ENCODE assay signal across 12 mouse cellular contexts in the genomic region with DNA sequence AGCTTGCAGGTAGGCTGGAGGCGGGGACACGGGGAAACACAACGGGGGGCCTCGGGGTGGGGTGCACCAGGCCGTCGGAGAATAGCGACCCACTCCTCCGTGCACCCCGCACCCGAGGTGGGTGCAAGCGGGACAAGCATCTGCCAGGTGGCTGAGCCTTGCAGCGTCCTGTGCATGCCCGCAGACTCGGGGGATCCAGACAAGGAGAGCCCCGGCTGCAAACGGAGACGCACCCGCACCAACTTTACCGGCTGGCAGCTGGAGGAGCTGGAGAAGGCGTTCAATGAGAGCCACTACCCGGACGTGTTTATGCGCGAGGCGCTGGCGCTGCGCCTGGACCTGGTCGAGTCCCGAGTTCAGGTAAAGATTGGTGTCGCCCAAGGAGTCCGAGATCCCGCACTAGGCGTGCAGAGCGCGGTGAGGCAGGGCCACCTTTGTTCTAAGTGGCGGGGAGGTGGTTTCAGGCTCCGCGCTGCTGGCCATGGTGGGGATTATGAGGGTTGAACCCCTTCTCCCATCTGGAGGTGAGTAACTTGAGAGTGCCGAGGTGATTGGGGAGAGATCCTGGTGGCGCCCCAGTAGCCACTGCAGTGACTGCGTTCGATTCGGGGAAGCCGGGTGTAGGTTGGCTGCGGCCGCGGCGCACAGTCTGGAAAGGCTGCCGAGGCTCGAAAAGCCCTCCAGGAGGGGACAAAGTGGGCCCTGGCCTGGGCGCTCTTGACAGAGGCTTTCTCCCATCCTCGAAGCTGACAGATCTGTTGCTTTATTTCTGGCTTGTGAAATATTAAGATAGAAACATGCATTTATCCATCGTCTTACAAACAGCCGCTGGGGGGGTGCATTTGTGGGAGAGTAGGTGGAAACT. TPM values are rescaled to one million over a fixed set of nuclear protein-coding genes. Genes with fewer than 3 reads are reported as not detected.
DNase-seq lines count a peak whose midpoint lies in the region; ATAC-seq and TF ChIP-seq lines count a peak whose summit lies in the region.
"Had no signal": no experiment of that assay in that cellular context is flagged by ENCODE, and none has a peak within 500 bp of the region (broad histone marks: within the 10 kb centered on the region; RNA-seq: fewer than 3 reads in every experiment).

No protein-coding gene starts in this region.

- no peak for DNase-seq in kidney, adult 2 months
- peak; percentile 32 for DNase-seq in embryo, embryonic 10 days (ENCODE audit: low spot score)
- DNase-seq in midbrain, postnatal 0 days (ENCODE audit: low spot score) = no peak
- DNase-seq in B cell, adult 2 months = no peak
- no peak for DNase-seq in left cerebral cortex, postnatal 25 days (ENCODE audit: low spot score in 2 of 2)
- DNase-seq in retina, embryonic 14.5 days (ENCODE audit: low spot score) = no peak
- DNase-seq: adrenal gland, adult 2 months; heart, postnatal 36 days; lung, adult 2 months; right cerebral cortex, adult 18-20 months had no signal

- H3K36me3 ChIP-seq in kidney, embryonic 15.5 days = no peaks in the 10 kb centered on the region
- no peaks in the 10 kb centered on the region for H3K36me3 ChIP-seq in kidney, adult 2 months (ENCODE audit: control insufficient read depth, insufficient read depth, low read length)
- H3K36me3 ChIP-seq in hindbrain, embryonic 12.5 days = no peaks in the 10 kb centered on the region
- no peaks in the 10 kb centered on the region for H3K36me3 ChIP-seq in midbrain, postnatal 0 days (ENCODE audit: insufficient read depth, low read length)

- no peak for ATAC-seq in kidney, embryonic 15.5 days (replicated peaks; ENCODE audit: low FRiP score)
- no peak for ATAC-seq in hindbrain, embryonic 12.5 days (ENCODE audit: low FRiP score)
- ATAC-seq in midbrain, postnatal 0 days (ENCODE audit: low FRiP score) = no peak

- TF ChIP-seq POLR2A in kidney, adult 2 months (IDR thresholded peaks at IDR 0.05; ENCODE audit: low read depth, low read length) = no peak

- intact Hi-C loops in left cerebral cortex, postnatal 25 days (cut with DNase I) = no loop called here

- H3K27me3 ChIP-seq in kidney, embryonic 15.5 days = peaks cover 92% of the 10 kb centered on the region
- peaks cover 21% of the 10 kb centered on the region for H3K27me3 ChIP-seq in kidney, adult 2 months (replicated peaks; ENCODE audit: control insufficient read depth, insufficient read depth, low read length)
- H3K27me3 ChIP-seq in hindbrain, embryonic 12.5 days = peaks cover 94% of the 10 kb centered on the region
- peaks cover 56% of the 10 kb centered on the region for H3K27me3 ChIP-seq in midbrain, postnatal 0 days (ENCODE audit: insufficient read depth, low read length)

- H3K9me3 ChIP-seq in kidney, embryonic 15.5 days (replicated peaks) = no peaks in the 10 kb centered on the region
- H3K9me3 ChIP-seq in hindbrain, embryonic 12.5 days (replicated peaks) = no peaks in the 10 kb centered on the region
- H3K9me3 ChIP-seq in midbrain, postnatal 0 days (ENCODE audit: low read length) = no peaks in the 10 kb centered on the region

- H3K9ac ChIP-seq in kidney, embryonic 15.5 days = peak overlapping the region; percentile 57
- peak overlapping the region; percentile 69 for H3K9ac ChIP-seq in hindbrain, embryonic 12.5 days
- peak overlapping the region; percentile 62 for H3K9ac ChIP-seq in midbrain, postnatal 0 days (replicated peaks; ENCODE audit: low read length, poor library complexity, severe bottlenecking)

- H3K4me2 ChIP-seq in kidney, embryonic 15.5 days = peak overlapping the region; percentile 60
- H3K4me2 ChIP-seq in hindbrain, embryonic 12.5 days (replicated peaks) = peak overlapping the region; percentile 60
- H3K4me2 ChIP-seq in midbrain, postnatal 0 days (ENCODE audit: low read depth, low read length, poor library complexity, severe bottlenecking) = peak overlapping the region; percentile 51

- H3K4me1 ChIP-seq in kidney, embryonic 15.5 days = peaks cover 47% of the 10 kb centered on the region
- no peaks in the 10 kb centered on the region for H3K4me1 ChIP-seq in kidney, adult 2 months (ENCODE audit: control insufficient read depth, insufficient read depth, low read length)
- H3K4me1 ChIP-seq in hindbrain, embryonic 12.5 days = peaks cover 29% of the 10 kb centered on the region
- H3K4me1 ChIP-seq in midbrain, postnatal 0 days (ENCODE audit: insufficient read depth, low read length) = no peaks in the 10 kb centered on the region

- no peak for TF ChIP-seq CTCF in kidney, adult 2 months (conservative IDR thresholded peaks at IDR 0.05; ENCODE audit: insufficient read depth, insufficient read length, low read depth, low read length)
- no peak for TF ChIP-seq CTCF in midbrain, postnatal 0 days (IDR thresholded peaks at IDR 0.05)

- under 1% methylated on average over 54 of the region's 54 CpGs for WGBS in kidney, embryonic 15.5 days
- WGBS in kidney, adult 2 months = 3% methylated on average over 54 of the region's 54 CpGs
- under 1% methylated on average over 54 of the region's 54 CpGs for WGBS in hindbrain, embryonic 12.5 days
- under 1% methylated on average over 54 of the region's 54 CpGs for WGBS in midbrain, postnatal 0 days

- H3K4me3 ChIP-seq in kidney, embryonic 15.5 days (replicated peaks) = peak overlapping the region; percentile 48
- H3K4me3 ChIP-seq in kidney, adult 2 months (ENCODE audit: insufficient read depth, low read depth, low read length) = no peak overlapping the region
- peak overlapping the region; percentile 51 for H3K4me3 ChIP-seq in hindbrain, embryonic 12.5 days
- peak overlapping the region; percentile 46 for H3K4me3 ChIP-seq in midbrain, postnatal 0 days (ENCODE audit: low read depth, low read length)

- peak overlapping the region; percentile 89 for H3K27ac ChIP-seq in kidney, embryonic 15.5 days
- H3K27ac ChIP-seq in kidney, adult 2 months (ENCODE audit: insufficient read depth, low read depth, low read length) = no peak overlapping the region
- peak overlapping the region; percentile 91 for H3K27ac ChIP-seq in hindbrain, embryonic 12.5 days
- H3K27ac ChIP-seq in midbrain, postnatal 0 days (ENCODE audit: low read depth, low read length) = peak overlapping the region; percentile 69

RNA-seq across cellular contexts. Expression of a gene that starts 1.2 kb away (rescaled TPM):
- polyA plus RNA-seq in kidney, embryonic 15.5 days (2015; fragmentation: Nextera tagmentation; extraction: Ambion mirVana) = 90.8 and 96.1 TPM in 2 replicates
- polyA plus RNA-seq in kidney, adult 2 months (2012; rRNA removed) = 1.1 and 1.5 TPM in 2 replicates
- 97.3 and 99.4 TPM in 2 replicates for polyA plus RNA-seq in hindbrain, embryonic 12.5 days (2016; fragmentation: Nextera tagmentation; extraction: Ambion mirVana)
- 21.2 and 24.3 TPM in 2 replicates for total RNA-seq in midbrain, postnatal 0 days (2014; rRNA removed)
- 15.5 and 20.0 TPM in 2 replicates for polyA plus RNA-seq in midbrain, postnatal 0 days (2015; fragmentation: Nextera tagmentation; extraction: Ambion mirVana)
- under 1 TPM in 1 of 2 experiments, not detected in 1; 0.39 TPM for total RNA-seq in left cerebral cortex, postnatal 25 days (2021)
- total RNA-seq: adrenal gland, adult 2 months; heart, postnatal 36 days had no signal
- polyA plus RNA-seq: adrenal gland, adult 2 months; lung, adult 2 months had no signal
